Mouse (Mus musculus): ENCODE data around the gene Cyyr1. TPM values are rescaled to one million over a fixed set of nuclear protein-coding genes. Genes with fewer than 3 reads are reported as not detected.
A peak's percentile ranks its signal among the peaks of the same experiment; 100 is the strongest.

Cyyr1 gene
- polyA plus RNA-seq, 1 experiment from 2014 or later, result 4.0 TPM

- DNase-seq (ENCODE audit: low spot score), result peak; percentile 50
- H3K9me3 ChIP-seq, result no peaks in the 10 kb centered on the region
- peaks cover 5% of the 10 kb centered on the region for H3K4me1 ChIP-seq
- H3K4me3 ChIP-seq, result no peak overlapping the region
- 57% methylated on average over 12 of the region's 12 CpGs for WGBS
- no peaks in the 10 kb centered on the region for H3K27me3 ChIP-seq (replicated peaks; ENCODE audit: low read depth, poor library complexity, severe bottlenecking)
- H3K36me3 ChIP-seq (replicated peaks), result no peaks in the 10 kb centered on the region
- no peak overlapping the region for H3K27ac ChIP-seq (replicated peaks)
Observed at GRCm38 (mm10) chr16:85527743-85528620, 25.2 kb downstream of the Cyyr1 start.

GRCm38 (mm10) chr16:85524589-85524988 lies 28.6 kb downstream of the Cyyr1 start:
- WGBS, result 89% methylated on average over 8 of the region's 8 CpGs
- no peaks in the 10 kb centered on the region for H3K36me3 ChIP-seq (replicated peaks)
- peaks cover 5% of the 10 kb centered on the region for H3K4me1 ChIP-seq
- H3K9me3 ChIP-seq, result no peaks in the 10 kb centered on the region
- no peaks in the 10 kb centered on the region for H3K27me3 ChIP-seq (replicated peaks; ENCODE audit: low read depth, poor library complexity, severe bottlenecking)
- no peak overlapping the region for H3K27ac ChIP-seq (replicated peaks)
- no peak for DNase-seq (ENCODE audit: low spot score)
- H3K4me3 ChIP-seq, result no peak overlapping the region

- Histone ChIP-seq H3K36me3 (replicated peaks) (no peaks in the 10 kb centered on the region), H3K27me3 (replicated peaks; ENCODE audit: low read depth, poor library complexity, severe bottlenecking) (no peaks in the 10 kb centered on the region), H3K4me1 (no peaks in the 10 kb centered on the region), H3K4me3 (no peak overlapping the region), H3K9me3 (no peaks in the 10 kb centered on the region), H3K27ac (replicated peaks) (no peak overlapping the region)
- DNase-seq (ENCODE audit: low spot score), result no peak
- 92% methylated on average over 6 of the region's 6 CpGs for WGBS
Observed at GRCm38 (mm10) chr16:85507264-85507663, 45.9 kb downstream of the Cyyr1 start.

DNA sequence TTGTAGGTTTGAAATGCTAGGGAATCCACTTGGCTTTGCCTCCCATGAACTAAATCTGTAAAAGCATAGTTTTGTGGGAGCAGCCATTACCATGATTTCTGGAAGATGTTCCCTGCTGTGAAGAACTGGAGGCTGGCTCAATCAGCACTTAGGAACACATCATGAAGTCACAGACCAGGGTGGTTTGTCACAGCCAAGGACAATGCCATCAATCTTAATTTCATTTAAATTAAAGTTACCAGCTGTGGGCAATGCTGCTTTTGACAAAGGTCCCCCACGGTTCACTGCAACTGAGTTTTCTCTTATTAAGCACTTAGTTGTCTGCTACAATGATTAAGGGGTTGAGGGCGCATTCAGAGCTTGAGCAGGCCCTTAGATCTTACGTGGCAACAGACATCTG lies 48.1 kb downstream of the Cyyr1 start:
- WGBS, result 55% methylated on average over 3 of the region's 3 CpGs
- H3K4me1 ChIP-seq, result no peaks in the 10 kb centered on the region
- DNase-seq (ENCODE audit: low spot score), result no peak
- no peaks in the 10 kb centered on the region for H3K36me3 ChIP-seq (replicated peaks)
- no peaks in the 10 kb centered on the region for H3K9me3 ChIP-seq
- H3K27ac ChIP-seq (replicated peaks), result no peak overlapping the region
- no peak overlapping the region for H3K4me3 ChIP-seq
- no peaks in the 10 kb centered on the region for H3K27me3 ChIP-seq (replicated peaks; ENCODE audit: low read depth, poor library complexity, severe bottlenecking)

DNA sequence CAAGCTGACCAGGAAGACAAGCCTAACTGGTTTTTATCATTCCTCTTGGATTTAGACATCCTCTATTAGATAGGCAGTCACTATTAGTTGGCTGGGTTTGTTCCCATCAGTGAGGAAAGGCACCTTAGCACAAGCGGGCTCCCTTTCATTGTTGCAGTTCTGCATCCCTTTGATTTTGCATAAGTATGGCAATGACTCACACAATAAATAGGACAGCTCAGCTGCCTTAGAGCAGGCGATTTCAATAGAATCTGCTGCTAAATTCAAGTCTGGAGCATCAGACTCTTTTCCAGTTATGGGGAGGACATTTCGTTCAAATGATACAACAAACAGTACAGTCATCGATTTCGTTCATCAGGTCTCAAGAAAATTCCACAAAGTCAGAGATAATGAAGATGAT lies 49.8 kb downstream of the Cyyr1 start:
- 84% methylated on average over 5 of the region's 5 CpGs for WGBS
- no peak overlapping the region for H3K27ac ChIP-seq (replicated peaks)

DNA sequence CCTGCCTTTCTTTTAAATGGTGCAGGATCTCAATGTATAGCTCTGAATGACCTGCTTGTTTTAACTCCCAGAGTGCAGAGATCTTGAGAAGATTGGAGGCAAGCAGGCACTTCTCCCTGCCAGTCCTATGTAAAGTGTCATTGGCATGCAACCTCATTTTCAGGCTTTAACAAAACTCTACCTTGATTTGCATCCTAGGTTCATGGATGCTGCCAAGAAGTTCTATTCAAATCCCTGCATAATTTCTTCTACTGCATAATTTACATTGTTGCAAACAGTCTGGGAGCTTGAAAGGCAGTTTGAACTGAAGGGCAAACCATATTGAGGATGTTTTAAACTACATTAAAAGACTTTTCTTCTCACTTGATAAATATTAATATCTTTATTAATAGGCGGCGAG lies 57.4 kb downstream of the Cyyr1 start:
- H3K4me3 ChIP-seq, result no peak overlapping the region
- H3K27me3 ChIP-seq (replicated peaks; ENCODE audit: low read depth, poor library complexity, severe bottlenecking), result no peaks in the 10 kb centered on the region
- DNase-seq (ENCODE audit: low spot score), result no peak
- 91% methylated on average over 2 of the region's 2 CpGs for WGBS
- H3K4me1 ChIP-seq, result no peaks in the 10 kb centered on the region
- no peak overlapping the region for H3K27ac ChIP-seq (replicated peaks)
- H3K9me3 ChIP-seq, result no peaks in the 10 kb centered on the region
- no peaks in the 10 kb centered on the region for H3K36me3 ChIP-seq (replicated peaks)

More for the DNA sequence above, 49.8 kb downstream of the Cyyr1 start:
- Histone ChIP-seq H3K4me3 (no peak overlapping the region), H3K4me1 (no peaks in the 10 kb centered on the region), H3K27me3 (replicated peaks; ENCODE audit: low read depth, poor library complexity, severe bottlenecking) (no peaks in the 10 kb centered on the region), H3K9me3 (no peaks in the 10 kb centered on the region), H3K36me3 (replicated peaks) (no peaks in the 10 kb centered on the region)
- DNase-seq (ENCODE audit: low spot score), result no peak

DNA sequence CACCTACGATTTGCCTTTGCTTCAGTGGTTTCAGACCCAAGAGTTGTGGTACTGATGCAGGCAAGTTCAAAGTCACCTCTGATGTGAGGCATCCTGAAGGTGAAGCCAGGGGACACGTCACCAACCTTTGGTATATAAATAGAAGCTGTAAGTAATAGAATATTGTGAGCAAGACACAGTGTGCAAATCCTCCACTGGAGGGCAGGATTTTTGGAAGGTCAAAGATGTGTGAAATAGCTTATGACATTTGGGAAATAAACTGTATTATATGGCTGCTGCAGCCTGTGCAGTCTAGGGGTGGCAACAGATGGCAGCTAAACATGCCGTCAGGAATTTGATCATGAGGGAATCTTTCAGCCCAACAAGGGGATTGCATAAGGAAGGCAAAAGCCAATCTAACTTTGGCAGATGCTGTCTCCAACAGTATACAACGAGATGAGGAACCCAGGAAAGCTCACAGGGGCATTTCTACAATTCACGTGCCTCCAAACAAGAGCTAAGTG lies 65.0 kb downstream of the Cyyr1 start:
- WGBS, result 88% methylated on average over 5 of the region's 5 CpGs
- Histone ChIP-seq H3K4me1 (no peaks in the 10 kb centered on the region), H3K9me3 (no peaks in the 10 kb centered on the region), H3K27me3 (replicated peaks; ENCODE audit: low read depth, poor library complexity, severe bottlenecking) (no peaks in the 10 kb centered on the region), H3K36me3 (replicated peaks) (no peaks in the 10 kb centered on the region), H3K4me3 (no peak overlapping the region), H3K27ac (replicated peaks) (no peak overlapping the region)
- no peak for DNase-seq (ENCODE audit: low spot score)

GRCm38 (mm10) chr16:85487266-85487665 lies 65.9 kb downstream of the Cyyr1 start:
- 90% methylated on average over 7 of the region's 7 CpGs for WGBS
- H3K9me3 ChIP-seq, result no peaks in the 10 kb centered on the region
- H3K4me1 ChIP-seq, result no peaks in the 10 kb centered on the region
- H3K27ac ChIP-seq (replicated peaks), result no peak overlapping the region
- no peak overlapping the region for H3K4me3 ChIP-seq
- no peaks in the 10 kb centered on the region for H3K36me3 ChIP-seq (replicated peaks)
- no peaks in the 10 kb centered on the region for H3K27me3 ChIP-seq (replicated peaks; ENCODE audit: low read depth, poor library complexity, severe bottlenecking)
- DNase-seq (ENCODE audit: low spot score), result no peak

GRCm38 (mm10) chr16:85484557-85484956 lies 68.6 kb downstream of the Cyyr1 start:
- no peak overlapping the region for H3K27ac ChIP-seq (replicated peaks)
- no peaks in the 10 kb centered on the region for H3K9me3 ChIP-seq
- WGBS, result 91% methylated on average over 4 of the region's 4 CpGs
- H3K27me3 ChIP-seq (replicated peaks; ENCODE audit: low read depth, poor library complexity, severe bottlenecking), result no peaks in the 10 kb centered on the region
- peaks cover 4% of the 10 kb centered on the region for H3K4me1 ChIP-seq
- no peak overlapping the region for H3K4me3 ChIP-seq
- no peaks in the 10 kb centered on the region for H3K36me3 ChIP-seq (replicated peaks)
- DNase-seq (ENCODE audit: low spot score), result no peak

DNA sequence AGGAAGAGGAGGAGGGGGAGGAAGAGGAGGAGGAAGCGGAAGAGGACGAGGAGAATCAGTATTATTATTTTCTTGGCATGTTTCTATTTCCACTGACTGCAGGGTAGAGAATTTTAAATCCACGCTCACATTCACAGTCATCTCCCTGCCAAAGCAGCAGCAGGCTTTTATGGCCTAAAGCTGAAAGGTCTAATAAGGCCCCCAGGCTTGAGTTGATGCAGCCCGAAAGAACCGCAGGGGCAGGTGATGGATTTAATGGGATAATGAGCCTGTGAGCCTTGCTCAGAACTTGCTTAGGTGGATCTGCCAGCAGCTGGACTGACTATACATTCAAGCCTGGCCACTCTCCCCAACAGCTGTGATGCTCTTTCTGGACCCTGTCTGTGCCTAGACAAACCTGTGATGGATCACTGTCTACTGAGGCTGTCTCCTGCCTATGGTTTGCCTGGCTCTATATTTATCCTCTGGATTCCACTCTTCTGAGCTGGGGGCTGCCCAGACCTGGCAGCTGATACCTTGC lies 78.6 kb downstream of the Cyyr1 start:
- H3K9me3 ChIP-seq, result no peaks in the 10 kb centered on the region
- H3K4me1 ChIP-seq, result peaks cover 9% of the 10 kb centered on the region
- WGBS, result 71% methylated on average over 5 of the region's 5 CpGs
- no peak overlapping the region for H3K4me3 ChIP-seq
- no peak for DNase-seq (ENCODE audit: low spot score)
- H3K36me3 ChIP-seq (replicated peaks), result no peaks in the 10 kb centered on the region
- no peaks in the 10 kb centered on the region for H3K27me3 ChIP-seq (replicated peaks; ENCODE audit: low read depth, poor library complexity, severe bottlenecking)
- H3K27ac ChIP-seq (replicated peaks), result no peak overlapping the region

DNA sequence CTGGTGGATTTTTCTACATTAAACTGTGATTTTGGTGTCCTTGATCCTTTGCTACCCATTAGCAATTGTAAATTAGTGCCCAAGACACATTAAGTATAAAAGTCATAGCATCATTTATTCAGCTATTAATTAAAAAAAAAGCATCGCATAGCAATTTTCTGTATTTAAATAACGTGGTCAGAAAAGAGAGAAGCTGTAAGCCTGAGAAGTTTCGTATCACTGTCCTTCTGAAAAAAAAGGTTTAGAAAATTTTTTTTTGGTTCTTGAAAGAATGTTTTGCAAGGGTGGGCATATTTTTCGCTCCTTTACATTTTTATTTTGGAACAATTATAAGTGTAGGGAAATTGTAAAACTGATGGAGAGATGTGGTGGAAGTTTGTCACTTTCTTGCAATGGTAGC lies 83.1 kb downstream of the Cyyr1 start:
- Histone ChIP-seq H3K27me3 (replicated peaks; ENCODE audit: low read depth, poor library complexity, severe bottlenecking) (no peaks in the 10 kb centered on the region), H3K9me3 (no peaks in the 10 kb centered on the region), H3K27ac (replicated peaks) (no peak overlapping the region), H3K36me3 (replicated peaks) (no peaks in the 10 kb centered on the region), H3K4me1 (peaks cover 5% of the 10 kb centered on the region; the same call in 1 of the 2 replicates), H3K4me3 (no peak overlapping the region)
- no peak for DNase-seq (ENCODE audit: low spot score)
- WGBS, result 88% methylated on average over 4 of the region's 4 CpGs

- Histone ChIP-seq H3K27ac (replicated peaks) (no peak overlapping the region), H3K36me3 (replicated peaks) (no peaks in the 10 kb centered on the region), H3K9me3 (no peaks in the 10 kb centered on the region), H3K4me1 (no peaks in the 10 kb centered on the region), H3K4me3 (no peak overlapping the region), H3K27me3 (replicated peaks; ENCODE audit: low read depth, poor library complexity, severe bottlenecking) (no peaks in the 10 kb centered on the region)
- WGBS, result 72% methylated on average over 1 of the region's 1 CpGs
- no peak for DNase-seq (ENCODE audit: low spot score)
Observed at GRCm38 (mm10) chr16:85455043-85455442, 98.2 kb downstream of the Cyyr1 start.

DNA sequence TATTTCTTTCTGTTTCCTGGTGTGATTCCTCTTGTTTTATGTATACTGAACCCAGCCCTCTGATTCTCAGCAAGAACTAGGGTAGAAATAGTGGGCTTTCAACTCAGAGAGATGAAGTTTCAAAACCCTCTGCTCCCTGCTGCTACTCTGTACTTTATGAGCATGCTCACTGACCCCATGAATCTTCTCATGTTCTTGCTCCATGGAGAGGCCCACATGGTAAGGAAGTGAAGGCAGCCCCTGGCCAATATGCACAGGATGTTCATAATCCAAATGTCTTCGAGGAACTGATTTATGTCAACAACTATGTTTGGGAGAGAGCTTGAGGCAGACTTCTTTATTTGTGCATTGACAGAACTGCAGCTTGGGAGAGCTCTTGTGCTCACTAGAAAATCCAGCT lies 106.9 kb downstream of the Cyyr1 start:
- Histone ChIP-seq H3K4me3 (no peak overlapping the region), H3K36me3 (replicated peaks) (no peaks in the 10 kb centered on the region), H3K27me3 (replicated peaks; ENCODE audit: low read depth, poor library complexity, severe bottlenecking) (no peaks in the 10 kb centered on the region), H3K4me1 (no peaks in the 10 kb centered on the region), H3K9me3 (no peaks in the 10 kb centered on the region), H3K27ac (replicated peaks) (no peak overlapping the region)
- WGBS, result 85% methylated on average over 1 of the region's 1 CpGs
- DNase-seq (ENCODE audit: low spot score), result no peak

Data from embryonic facial prominence, embryonic 10.5 days (tissue).